Mouse (Mus musculus) lung, postnatal 0 days (tissue): ENCODE measurements around the gene Mphosph9. TPM values are rescaled to one million over a fixed set of nuclear protein-coding genes. Genes with fewer than 3 reads are reported as not detected.

Experiments used
- ATAC-seq: fragments of 200-750 bp; cut with Nextera tagmentation; 2 replicates; pipeline ENCODE4 v1.8.0; 2017; ENCODE audit warnings: moderate library complexity
- DNase-seq: peaks from one replicate; pipeline ENCODE4 v3.0.0-alpha.2; 2016; ENCODE audit warnings: low spot score
- H3K27ac ChIP-seq: fragments of 300-500 bp; sonication (generic); 2 replicates; pipeline ENCODE4 v1.5.1; 2014; ENCODE audit warnings: antibody characterized with exemption, mild to moderate bottlenecking, low read length, mixed read lengths
- H3K27me3 ChIP-seq: fragments of 300-500 bp; sonication (generic); replicated peaks from 2 replicates; pipeline ENCODE4 v1.6.1; 2014; ENCODE audit warnings: low read length, mixed read lengths; ENCODE audit not compliant: insufficient read depth
- H3K36me3 ChIP-seq: fragments of 300-500 bp; sonication (generic); 2 replicates; pipeline ENCODE4 v1.6.1; 2014; ENCODE audit warnings: low read length, mixed read lengths; ENCODE audit not compliant: insufficient read depth
- H3K4me1 ChIP-seq: fragments of 300-500 bp; sonication (generic); 2 replicates; pipeline ENCODE4 v1.6.1; 2014; ENCODE audit warnings: antibody characterized with exemption, low read depth, low read length, mixed read lengths; ENCODE audit not compliant: insufficient read depth
- H3K4me2 ChIP-seq: fragments of 300-500 bp; sonication (generic); replicated peaks from 2 replicates; pipeline ENCODE4 v1.6.1; 2014; ENCODE audit warnings: low read depth, mild to moderate bottlenecking, low read length, moderate library complexity, mixed read lengths
- H3K4me3 ChIP-seq: fragments of 300-500 bp; sonication (generic); 2 replicates; pipeline ENCODE4 v1.5.1; 2014; ENCODE audit warnings: low read depth, low read length
- H3K9ac ChIP-seq: fragments of 300-500 bp; sonication (generic); replicated peaks from 2 replicates; pipeline ENCODE4 v1.6.1; 2014; ENCODE audit warnings: low read depth, mild to moderate bottlenecking
- H3K9me3 ChIP-seq: fragments of 300-500 bp; sonication (generic); 2 replicates; pipeline ENCODE4 v1.6.1; 2016; ENCODE audit warnings: low read length, mixed read lengths
- CTCF ChIP-seq: IDR thresholded peaks from 2 replicates; pipeline ENCODE4 v1.5.1; 2016; ENCODE audit warnings: antibody characterized with exemption, mild to moderate bottlenecking
- EP300 ChIP-seq: IDR thresholded peaks from 2 replicates; pipeline ENCODE4 v1.6.1; 2016; ENCODE audit warnings: antibody characterized with exemption, mild to moderate bottlenecking, control low read depth
- WGBS: fragments of 180-500 bp; shearing (Covaris S2); extraction: QIAGEN DNeasy Blood & Tissue Kit; methylation state at CpG from one replicate; pipeline ENCODE4 v1.1.7; 2014; 5-methylcytosine and 5-hydroxymethylcytosine counted together
- polyA plus RNA-seq: library from polyadenylated mRNA; unstranded; fragments of >200 nt; fragmentation: Nextera tagmentation; extraction: Ambion mirVana; gene quantifications from 2 replicates; pipeline ENCODE4 v1.2.1, GENCODE M21; 2015

Mphosph9 gene
- polyA plus RNA-seq, 1 experiment from 2014 or later = 3.4 TPM

GRCm38 (mm10) chr5:124206481-124207038 lies 121.2 kb downstream of the Mphosph9 start:
- H3K4me3 ChIP-seq = no peak overlapping the region
- H3K4me2 ChIP-seq = no peak overlapping the region
- no peaks in the 10 kb centered on the region for H3K36me3 ChIP-seq
- H3K27ac ChIP-seq = peak overlapping the region; percentile 39
- ATAC-seq = peak; percentile 88
- 34% methylated on average over 13 of the region's 13 CpGs for WGBS
- TF ChIP-seq CTCF = peak; percentile 35
- TF ChIP-seq EP300 = peak; percentile 75; the same call in 1 of the 2 replicates
- H3K9me3 ChIP-seq = no peaks in the 10 kb centered on the region
- H3K27me3 ChIP-seq = no peaks in the 10 kb centered on the region
- peaks cover 28% of the 10 kb centered on the region for H3K4me1 ChIP-seq
- DNase-seq = peak; percentile 92
- no peak overlapping the region for H3K9ac ChIP-seq

- Histone ChIP-seq H3K4me2 (no peak overlapping the region), H3K4me1 (peaks cover 31% of the 10 kb centered on the region), H3K36me3 (no peaks in the 10 kb centered on the region), H3K9ac (no peak overlapping the region), H3K27ac (peak overlapping the region; percentile 39), H3K9me3 (no peaks in the 10 kb centered on the region), H3K4me3 (no peak overlapping the region), H3K27me3 (no peaks in the 10 kb centered on the region)
- DNase-seq = no peak
- no peak; the same call in 1 of the 2 replicates for ATAC-seq
- TF ChIP-seq EP300 = no peak
- TF ChIP-seq CTCF = no peak
- WGBS = 39% methylated on average over 5 of the region's 5 CpGs
Measured at GRCm38 (mm10) chr5:124205809-124206380, 121.9 kb downstream of the Mphosph9 start.

GRCm38 (mm10) chr5:124205211-124205610 lies 122.6 kb downstream of the Mphosph9 start:
- Histone ChIP-seq H3K27me3 (no peaks in the 10 kb centered on the region), H3K9me3 (no peaks in the 10 kb centered on the region), H3K27ac (no peak overlapping the region), H3K9ac (no peak overlapping the region), H3K4me1 (peaks cover 38% of the 10 kb centered on the region), H3K4me2 (no peak overlapping the region), H3K36me3 (no peaks in the 10 kb centered on the region), H3K4me3 (no peak overlapping the region)
- WGBS = 66% methylated on average over 9 of the region's 9 CpGs
- no peak for ATAC-seq
- no peak for TF ChIP-seq EP300
- TF ChIP-seq CTCF = no peak
- no peak for DNase-seq

- WGBS = 76% methylated on average over 9 of the region's 9 CpGs
Measured at GRCm38 (mm10) chr5:124204127-124204794, 123.5 kb downstream of the Mphosph9 start.

DNA sequence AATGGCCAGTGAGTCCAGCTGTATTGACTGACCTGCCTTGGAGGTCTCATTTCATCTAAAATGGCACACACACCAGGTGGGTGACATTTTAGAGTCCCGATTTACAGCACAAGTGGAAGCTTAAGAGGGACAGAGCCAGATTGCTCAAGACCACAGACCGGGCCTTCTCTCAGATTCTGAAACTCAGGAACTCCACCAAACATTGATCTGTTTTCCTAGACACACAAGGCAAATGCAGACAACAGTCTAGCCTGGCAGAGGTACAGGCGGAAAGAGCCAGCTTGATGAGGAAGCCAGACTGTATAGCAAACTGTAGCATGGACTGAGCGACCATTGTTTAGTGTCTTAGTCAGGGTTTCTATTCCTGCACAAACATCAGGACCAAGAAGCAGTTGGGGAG lies 124.5 kb downstream of the Mphosph9 start:
- peaks cover 42% of the 10 kb centered on the region for H3K4me1 ChIP-seq
- DNase-seq (no peak), ATAC-seq (no peak)
- H3K36me3 ChIP-seq = no peaks in the 10 kb centered on the region
- no peak overlapping the region for H3K4me3 ChIP-seq
- TF ChIP-seq CTCF = no peak
- TF ChIP-seq EP300 = no peak
- no peaks in the 10 kb centered on the region for H3K27me3 ChIP-seq
- H3K9me3 ChIP-seq = no peaks in the 10 kb centered on the region
- 62% methylated on average over 4 of the region's 4 CpGs for WGBS
- no peak overlapping the region for H3K4me2 ChIP-seq
- no peak overlapping the region for H3K9ac ChIP-seq
- peak overlapping the region; percentile 62 for H3K27ac ChIP-seq

More at GRCm38 (mm10) chr5:124204127-124204794, 123.5 kb downstream of the Mphosph9 start:
- H3K4me1 ChIP-seq = peaks cover 42% of the 10 kb centered on the region
- ATAC-seq (peak; percentile 16; the same call in 1 of the 2 replicates), DNase-seq (no peak)
- TF ChIP-seq CTCF = no peak
- peak; percentile 28; the same call in 1 of the 2 replicates for TF ChIP-seq EP300
- H3K9ac ChIP-seq = no peak overlapping the region
- no peaks in the 10 kb centered on the region for H3K27me3 ChIP-seq
- no peak overlapping the region for H3K4me2 ChIP-seq
- H3K27ac ChIP-seq = peak overlapping the region; percentile 51; the same call in 1 of the 2 replicates
- no peaks in the 10 kb centered on the region for H3K9me3 ChIP-seq
- H3K36me3 ChIP-seq = no peaks in the 10 kb centered on the region
- no peak overlapping the region for H3K4me3 ChIP-seq

DNA sequence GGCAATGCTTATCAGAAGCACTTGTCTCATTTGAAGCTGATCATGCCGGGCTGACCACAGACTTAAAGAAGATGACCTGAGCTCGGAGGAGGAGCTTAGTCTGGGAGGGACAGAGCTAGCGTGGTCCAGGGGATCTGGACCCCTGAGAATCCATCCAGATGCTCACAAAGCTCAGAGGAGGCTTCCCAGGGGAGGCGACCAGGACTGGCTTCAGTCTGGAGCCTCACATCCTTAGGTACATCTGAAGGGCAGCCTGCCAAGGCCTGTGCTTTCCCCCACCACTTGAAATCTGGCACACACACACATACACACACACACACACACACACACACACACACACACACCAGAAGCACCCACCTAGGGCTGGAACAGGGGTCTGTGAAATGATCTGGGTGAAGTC lies 125.7 kb downstream of the Mphosph9 start:
- DNase-seq = no peak

More for the DNA sequence above, 125.7 kb downstream of the Mphosph9 start:
- no peak overlapping the region for H3K4me2 ChIP-seq
- no peak for ATAC-seq
- H3K4me3 ChIP-seq = no peak overlapping the region
- no peaks in the 10 kb centered on the region for H3K27me3 ChIP-seq
- no peak overlapping the region for H3K27ac ChIP-seq
- H3K9ac ChIP-seq = no peak overlapping the region
- no peaks in the 10 kb centered on the region for H3K9me3 ChIP-seq
- TF ChIP-seq EP300 (no peak), CTCF (no peak)
- H3K4me1 ChIP-seq = peaks cover 36% of the 10 kb centered on the region
- WGBS = 47% methylated on average over 4 of the region's 4 CpGs
- H3K36me3 ChIP-seq = no peaks in the 10 kb centered on the region
